Mouse (Mus musculus) heart, postnatal 4 days (tissue): Measurements from ENCODE around the gene B3gat1. TPM values are rescaled to one million over a fixed set of nuclear protein-coding genes. Genes with fewer than 3 reads are reported as not detected.
A peak's percentile ranks its signal among the peaks of the same experiment; 100 is the strongest.

ENCODE experiments used
- DNase-seq: peaks from one replicate; pipeline ENCODE4 v3.0.0; 2021
- total RNA-seq, 2 experiments: library from RNA; stranded (reverse); gene quantifications; 2 replicates each; pipeline ENCODE4 v1.2.3; 2021

The B3gat1 gene
- not detected for total RNA-seq

- no peak for DNase-seq
Observed at GRCm38 (mm10) chr9:26733206-26733891, at the start of gene B3gat1. Gene B3gat1 (plus strand): TSS chr9:26733728.

- DNase-seq, result no peak
Observed at GRCm38 (mm10) chr9:26689171-26689570, 44.4 kb upstream of the B3gat1 start.

GRCm38 (mm10) chr9:26689956-26690698 is 43.4 kb upstream of the B3gat1 start:
- no peak for DNase-seq

- no peak for DNase-seq
Observed at GRCm38 (mm10) chr9:26692641-26693040, 40.9 kb upstream of the B3gat1 start.

GRCm38 (mm10) chr9:26694656-26695055 is 38.9 kb upstream of the B3gat1 start:
- no peak for DNase-seq

GRCm38 (mm10) chr9:26695178-26695577 is 38.4 kb upstream of the B3gat1 start:
- no peak for DNase-seq

GRCm38 (mm10) chr9:26698286-26698685 is 35.2 kb upstream of the B3gat1 start:
- no peak for DNase-seq

GRCm38 (mm10) chr9:26700329-26700728 is 33.2 kb upstream of the B3gat1 start:
- no peak for DNase-seq

GRCm38 (mm10) chr9:26718388-26718787 is 15.1 kb upstream of the B3gat1 start:
- no peak for DNase-seq

- DNase-seq, result no peak
Observed at GRCm38 (mm10) chr9:26721771-26722170, 11.8 kb upstream of the B3gat1 start.

GRCm38 (mm10) chr9:26725709-26726108 is 7.8 kb upstream of the B3gat1 start:
- no peak for DNase-seq

GRCm38 (mm10) chr9:26727445-26727844 is 6.1 kb upstream of the B3gat1 start:
- DNase-seq, result peak; percentile 44

- DNase-seq, result no peak
Observed at GRCm38 (mm10) chr9:26728556-26728955, 5.0 kb upstream of the B3gat1 start.

GRCm38 (mm10) chr9:26733986-26734385 is 458 bp downstream of the B3gat1 start:
- DNase-seq, result no peak

GRCm38 (mm10) chr9:26737116-26737515 is 3.6 kb downstream of the B3gat1 start:
- no peak for DNase-seq

GRCm38 (mm10) chr9:26742817-26743216 is 9.3 kb downstream of the B3gat1 start:
- no peak for DNase-seq

GRCm38 (mm10) chr9:26747121-26747520 is 13.6 kb downstream of the B3gat1 start:
- no peak for DNase-seq

- DNase-seq, result no peak
Observed at GRCm38 (mm10) chr9:26748893-26749292, 15.4 kb downstream of the B3gat1 start.

GRCm38 (mm10) chr9:26760081-26760480 is 26.6 kb downstream of the B3gat1 start:
- DNase-seq, result peak; percentile 28

GRCm38 (mm10) chr9:26760576-26760975 is 27.0 kb downstream of the B3gat1 start:
- no peak for DNase-seq

GRCm38 (mm10) chr9:26762477-26762876 is 28.9 kb downstream of the B3gat1 start:
- no peak for DNase-seq

GRCm38 (mm10) chr9:26768181-26768580 is 34.7 kb downstream of the B3gat1 start:
- DNase-seq, result no peak

- DNase-seq, result no peak
Observed at GRCm38 (mm10) chr9:26775700-26776099, 42.2 kb downstream of the B3gat1 start.
